Comparison of ENCODE assay signal across 14 mouse cellular contexts in the genomic region with DNA sequence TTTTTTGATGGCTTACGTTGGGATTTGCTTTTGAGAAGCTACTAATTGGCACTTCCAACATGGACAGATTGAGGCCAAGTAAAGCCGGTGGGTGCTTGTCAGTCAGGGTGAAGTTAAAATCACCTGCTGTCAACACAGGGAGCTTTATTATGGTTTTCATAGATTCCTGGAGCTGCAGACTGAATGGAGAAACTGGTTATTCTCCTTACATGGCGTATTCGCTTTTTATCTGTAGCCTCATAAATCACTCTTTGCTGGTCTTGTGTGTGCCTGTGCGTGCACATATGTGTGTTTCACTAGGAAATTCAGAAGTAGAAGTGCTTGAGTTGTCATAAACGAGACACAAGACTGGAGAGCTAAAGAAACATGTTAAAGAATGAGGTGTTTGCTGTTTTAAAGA. TPM values are rescaled to one million over a fixed set of nuclear protein-coding genes. Genes with fewer than 3 reads are reported as not detected.
"Had no signal": no experiment of that assay in that cellular context is flagged by ENCODE, and none has a peak within 500 bp of the region (broad histone marks: within the 10 kb centered on the region; RNA-seq: fewer than 3 reads in every experiment).

No protein-coding gene starts in this region.

- H3K27me3 ChIP-seq: limb, embryonic 15.5 days; liver, embryonic 12.5 days; neural tube, embryonic 12.5 days had no signal

- ATAC-seq: inflammation-experienced regulatory T-cells, adult 6 months; liver, embryonic 12.5 days had no signal

- H3K4me2 ChIP-seq: limb, embryonic 15.5 days; liver, embryonic 12.5 days; lung, embryonic 14.5 days; neural tube, embryonic 12.5 days had no signal

- H3K4me3 ChIP-seq: limb, embryonic 15.5 days; liver, embryonic 12.5 days; midbrain, embryonic 10.5 days; myocyte; neural tube, embryonic 12.5 days had no signal

- H3K9ac ChIP-seq: limb, embryonic 15.5 days; liver, embryonic 12.5 days; lung, embryonic 14.5 days; neural tube, embryonic 12.5 days had no signal

- H3K36me3 ChIP-seq: limb, embryonic 15.5 days; liver, embryonic 12.5 days; neural tube, embryonic 12.5 days had no signal

- H3K27ac ChIP-seq: limb, embryonic 15.5 days; liver, embryonic 12.5 days; midbrain, embryonic 10.5 days; neural tube, embryonic 12.5 days had no signal

- DNase-seq: kidney, adult 9 months; lung, embryonic 14.5 days; lung, postnatal 10 days; lung, postnatal 4 days; midbrain, embryonic 14.5 days; right cerebral cortex, postnatal 14 days; thymus, adult 2 months; thymus, postnatal 25 days had no signal

- H3K9me3 ChIP-seq: limb, embryonic 15.5 days; liver, embryonic 12.5 days; midbrain, embryonic 10.5 days; neural tube, embryonic 12.5 days had no signal

RNA-seq across cellular contexts. Expression of a gene that starts 50.1 kb away (rescaled TPM):
- polyA plus RNA-seq: inflammation-experienced regulatory T-cells, adult 6 months had no signal
